Mouse (Mus musculus) cerebellum, adult 11 months (tissue): ENCODE measurements at regions not wholly inside any gene's neighbourhood (a gene's known extent, or its start where the extent isn't known, plus 50 kb on each side); places are given as distances from the start of the nearest gene placed in this dataset.

Experiments
- DNase-seq: peaks from one replicate; pipeline ENCODE4 v3.0.0; 2022

DNA sequence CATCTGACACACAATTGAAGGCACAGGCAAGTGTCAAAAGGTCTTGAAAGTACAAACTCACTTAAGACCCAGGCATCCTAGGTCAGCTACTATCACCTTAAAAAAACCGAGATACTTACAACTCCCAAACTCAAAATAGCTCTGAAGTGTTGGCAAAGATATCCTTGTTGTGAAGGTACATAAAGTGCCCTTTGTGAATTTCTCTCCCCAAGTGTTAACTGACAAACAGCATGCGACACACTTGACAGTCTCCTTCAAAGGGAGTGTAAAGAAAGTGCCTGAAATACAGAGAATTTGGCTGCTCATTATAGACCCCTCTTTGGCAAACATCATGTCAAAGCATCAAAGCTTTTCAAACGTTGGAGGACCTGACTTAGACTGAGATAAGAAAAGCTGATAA lies 2634.2 kb downstream of the 9330182O14Rik start:
- no peak for DNase-seq

DNA sequence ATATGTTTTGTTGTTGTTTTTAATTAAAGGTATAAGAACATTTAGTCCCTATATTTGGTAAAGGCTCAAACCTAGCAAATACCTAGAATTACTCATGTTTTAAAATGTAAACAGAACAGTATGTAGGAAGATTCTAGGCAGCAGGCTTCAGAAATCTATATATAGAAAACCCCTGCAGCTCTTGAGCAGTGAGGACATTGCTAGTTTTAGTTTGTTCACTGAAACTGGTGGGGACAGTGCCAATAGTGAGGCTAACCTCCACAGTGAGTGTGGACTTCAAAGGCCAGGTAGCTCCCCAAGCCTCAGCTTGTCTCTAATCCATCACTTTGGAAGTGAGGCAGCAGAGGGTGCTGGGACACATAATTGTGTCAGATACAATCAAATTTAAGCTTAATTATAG lies 2645.7 kb downstream of the 9330182O14Rik start:
- DNase-seq: no peak

DNA sequence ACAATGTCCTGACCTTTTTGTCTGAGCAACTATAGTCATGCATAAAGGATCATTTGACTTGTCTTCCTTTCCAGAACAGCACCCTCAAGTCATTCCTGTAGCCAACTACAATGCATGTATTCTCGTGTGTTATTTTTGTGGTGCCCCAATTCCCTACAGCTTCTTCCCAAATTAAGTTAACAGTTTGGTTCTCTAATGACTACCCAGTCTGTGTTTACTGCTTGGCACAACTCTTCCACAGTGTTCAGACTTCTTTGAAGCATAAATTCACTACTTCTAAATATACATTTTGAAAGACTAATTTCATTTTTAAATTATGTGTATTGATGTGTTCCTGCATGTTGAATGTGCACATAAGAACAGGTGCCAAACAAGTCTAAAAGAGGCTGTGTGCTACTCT lies 2667.1 kb downstream of the 9330182O14Rik start:
- DNase-seq: no peak

DNA sequence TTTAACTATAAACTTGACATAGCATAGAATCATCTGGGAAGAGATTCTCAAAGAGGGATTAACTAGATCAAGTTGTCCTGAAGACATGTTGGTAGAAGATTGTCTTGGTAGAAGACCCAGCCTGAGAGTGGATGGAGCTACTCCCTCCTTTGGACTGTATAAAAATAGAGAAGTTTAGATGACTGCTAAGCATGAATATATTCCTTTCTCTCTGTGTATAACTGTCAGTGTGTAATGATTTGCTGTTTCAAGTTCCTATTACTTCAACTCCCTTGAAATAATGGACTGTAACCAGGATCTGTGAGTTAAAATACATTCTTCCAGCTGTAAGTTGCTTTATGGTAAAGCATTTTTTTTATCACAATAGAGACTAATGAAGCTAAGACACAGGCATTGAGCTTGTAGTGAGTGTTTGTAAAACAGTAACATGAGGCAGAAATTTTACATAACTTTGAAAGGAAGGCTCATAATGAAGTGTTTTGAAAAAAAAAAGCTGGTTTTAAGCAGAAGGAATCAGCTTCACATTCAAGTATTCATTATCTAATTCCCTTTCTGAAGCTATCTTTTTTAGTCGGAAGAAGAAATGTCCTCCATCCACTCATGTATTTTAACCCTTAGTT lies 2676.8 kb downstream of the 9330182O14Rik start:
- no peak for DNase-seq

DNA sequence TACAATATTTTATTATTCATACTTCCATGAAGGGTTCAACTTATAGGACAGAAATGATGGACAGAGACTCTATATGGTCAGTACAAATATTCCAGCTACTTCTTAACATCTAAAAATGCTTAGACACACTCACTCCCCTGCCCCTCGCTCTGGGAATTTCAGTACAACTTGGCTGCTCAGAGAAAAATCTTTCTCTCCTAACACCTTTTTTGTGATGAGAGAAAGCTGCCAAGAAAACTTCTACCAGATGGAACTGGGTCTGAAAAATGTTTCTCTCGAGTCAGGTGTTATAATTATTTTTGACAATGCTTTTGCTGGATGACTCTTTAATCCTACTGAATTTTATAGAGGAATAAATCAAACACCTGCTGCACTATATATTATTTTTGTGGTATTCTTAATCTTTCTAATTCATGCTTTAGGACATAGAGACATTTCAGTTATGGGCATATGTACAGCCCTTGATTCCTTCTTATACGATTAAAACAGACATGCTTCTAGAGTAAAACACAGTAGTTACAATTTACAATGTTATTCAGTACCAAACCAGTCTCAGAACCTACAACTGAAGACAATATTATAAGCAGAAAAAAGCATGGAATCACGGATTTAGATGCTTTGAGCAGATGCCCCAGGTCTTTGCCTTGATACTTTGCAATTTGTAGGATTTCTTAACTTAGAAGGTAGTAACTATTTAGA lies 2681.0 kb downstream of the 9330182O14Rik start:
- no peak for DNase-seq

DNA sequence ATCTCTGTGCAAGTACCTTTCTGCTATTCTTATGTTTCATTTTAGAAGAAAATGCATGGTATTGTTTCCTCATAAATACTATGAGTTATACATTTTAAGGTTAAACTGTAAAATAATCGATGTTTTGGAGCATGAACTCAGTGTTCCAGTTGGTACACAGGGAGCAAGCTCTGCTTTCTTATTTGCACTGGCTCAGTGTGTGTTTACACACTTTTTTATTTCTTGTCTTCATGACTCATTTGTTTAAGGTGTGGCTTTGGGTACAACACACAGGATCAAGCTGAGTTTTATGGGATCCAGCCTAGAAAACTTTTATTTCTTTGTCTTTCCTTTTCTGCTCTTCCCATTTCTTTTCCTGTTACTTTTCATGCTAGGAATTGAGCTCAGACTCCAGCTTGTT lies 2704.7 kb downstream of the 9330182O14Rik start:
- no peak for DNase-seq

DNA sequence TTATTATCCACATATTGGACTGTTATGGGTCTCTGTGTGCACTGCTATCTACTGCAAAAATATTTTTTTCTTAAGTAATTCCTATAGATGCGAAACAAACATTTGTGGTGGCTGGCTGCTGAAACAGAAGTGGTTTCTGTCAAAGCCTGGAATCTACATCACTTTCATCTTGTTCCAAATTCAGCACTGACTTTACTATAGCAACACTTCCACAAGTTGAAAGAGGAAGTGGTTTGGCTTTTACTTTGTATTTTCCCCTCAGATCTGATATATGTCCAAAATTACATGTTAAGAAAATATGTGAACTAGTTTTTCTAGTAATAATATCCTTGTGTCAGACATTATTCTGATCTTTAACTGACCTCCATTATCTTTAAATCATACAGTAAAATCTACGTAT lies 2715.8 kb downstream of the 9330182O14Rik start:
- no peak for DNase-seq

DNA sequence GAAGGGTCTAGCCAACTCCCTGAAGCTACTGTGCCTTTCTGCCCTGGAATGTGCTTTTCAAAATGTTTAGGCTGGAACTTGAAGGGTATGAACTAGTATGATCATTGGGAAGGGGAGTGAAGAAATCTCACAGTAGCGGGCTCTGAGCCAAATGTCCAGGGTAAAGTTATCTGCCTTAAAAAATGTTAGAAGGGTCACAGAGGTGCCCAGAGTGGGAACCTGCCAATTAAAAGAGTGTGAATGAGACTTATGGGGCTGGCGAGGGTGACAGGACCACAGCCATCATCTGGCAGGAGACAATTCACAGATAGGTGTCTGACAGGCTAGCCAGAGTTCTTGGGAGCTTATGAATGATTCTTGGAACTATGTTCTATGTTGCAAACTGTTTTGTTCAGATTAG lies 2738.3 kb downstream of the 9330182O14Rik start:
- no peak for DNase-seq

DNA sequence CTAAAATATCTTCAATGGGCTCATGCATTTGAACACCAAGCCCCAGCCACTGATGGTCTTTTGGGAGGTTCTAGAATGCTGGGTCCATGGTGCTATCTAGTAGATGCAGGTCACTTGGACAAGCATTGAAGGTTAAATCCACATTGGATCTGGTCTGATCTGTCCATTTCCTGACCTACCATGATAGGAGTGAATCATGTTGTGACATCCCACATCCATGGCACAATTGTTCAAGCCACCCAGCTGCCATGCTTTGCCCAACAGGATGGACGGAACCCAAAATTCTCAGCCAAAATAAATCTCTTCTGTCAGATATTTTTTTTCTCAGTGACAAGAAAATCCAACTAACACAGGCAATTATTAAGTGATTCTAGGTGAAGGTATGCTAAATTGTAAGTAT lies 2760.4 kb downstream of the 9330182O14Rik start:
- DNase-seq: no peak

DNA sequence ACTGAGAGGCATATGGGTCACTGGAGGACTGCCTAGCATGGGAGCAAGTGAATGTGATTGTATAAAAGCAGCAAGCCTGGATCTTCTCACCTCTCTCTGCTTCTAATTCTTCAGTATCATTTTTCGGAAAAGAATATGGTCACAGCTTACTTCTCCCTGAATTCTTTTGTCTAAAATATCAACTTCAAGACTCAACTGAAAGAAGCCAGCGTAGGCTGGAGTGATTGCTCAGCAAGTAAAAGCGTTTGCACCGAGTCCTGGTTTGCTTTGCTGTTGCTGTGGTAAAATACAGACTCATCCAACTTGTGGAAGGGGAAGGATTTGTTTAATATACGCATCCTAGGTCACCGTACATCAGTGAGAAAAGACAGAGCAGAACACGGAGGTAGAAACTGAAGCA lies 2765.9 kb downstream of the 9330182O14Rik start:
- DNase-seq: no peak

DNA sequence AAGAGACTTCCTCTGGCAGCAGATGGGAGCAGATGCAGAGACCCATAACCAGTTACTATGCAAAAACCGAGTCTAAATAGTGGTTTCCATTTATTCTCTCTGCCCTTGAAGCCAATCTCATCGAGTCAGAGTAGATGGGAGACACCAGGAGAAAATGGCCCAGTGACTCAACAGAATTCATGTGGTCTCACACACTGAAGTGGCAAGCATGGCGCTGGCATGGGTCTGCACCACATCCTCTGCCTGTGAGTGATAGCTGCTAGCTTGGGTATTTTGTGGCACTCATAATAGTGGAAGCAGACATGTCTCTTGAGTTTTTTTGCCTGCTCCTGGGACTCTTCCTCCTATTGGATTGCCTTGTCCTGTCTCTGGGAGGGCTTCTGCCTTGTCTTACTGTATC lies 2767.6 kb downstream of the 9330182O14Rik start:
- no peak for DNase-seq

DNA sequence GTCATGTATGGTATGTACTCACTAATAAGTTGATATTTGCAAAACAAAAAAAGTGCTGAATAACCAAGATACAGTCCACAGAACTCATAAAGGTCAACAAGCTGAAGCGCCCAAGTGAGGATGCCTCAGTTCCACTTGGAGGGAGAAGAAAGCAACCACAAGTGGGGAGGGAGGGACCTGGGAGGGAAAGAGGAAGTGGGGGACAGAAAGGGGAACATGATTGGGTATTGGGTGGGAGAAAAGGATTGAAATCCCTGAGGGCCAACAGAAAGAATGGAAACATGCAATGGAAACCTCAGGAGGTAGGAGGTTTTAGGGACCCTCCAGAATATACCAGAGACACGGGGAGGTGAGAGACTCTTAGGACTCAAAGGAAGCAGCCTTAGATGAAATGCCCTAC lies 2777.2 kb downstream of the 9330182O14Rik start:
- no peak for DNase-seq

DNA sequence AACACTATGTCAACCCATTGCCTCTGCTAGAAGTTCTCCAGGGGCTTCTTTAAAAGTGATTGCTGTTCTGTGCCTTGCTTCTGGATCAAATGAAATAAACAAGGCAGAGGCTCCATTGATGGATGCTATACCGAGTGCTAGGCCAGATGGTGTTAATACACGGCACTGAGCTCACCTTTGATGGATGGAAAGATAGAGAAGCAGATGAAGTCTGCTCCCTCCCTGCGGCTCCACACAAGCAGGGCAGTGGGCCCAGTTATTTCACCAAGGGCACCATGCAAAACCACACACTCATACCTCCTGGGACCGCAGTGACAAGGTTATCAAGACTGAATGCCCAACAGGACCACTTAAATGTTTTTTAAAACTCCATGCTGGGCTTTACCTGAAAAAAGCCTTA lies 2778.7 kb downstream of the 9330182O14Rik start:
- no peak for DNase-seq

DNA sequence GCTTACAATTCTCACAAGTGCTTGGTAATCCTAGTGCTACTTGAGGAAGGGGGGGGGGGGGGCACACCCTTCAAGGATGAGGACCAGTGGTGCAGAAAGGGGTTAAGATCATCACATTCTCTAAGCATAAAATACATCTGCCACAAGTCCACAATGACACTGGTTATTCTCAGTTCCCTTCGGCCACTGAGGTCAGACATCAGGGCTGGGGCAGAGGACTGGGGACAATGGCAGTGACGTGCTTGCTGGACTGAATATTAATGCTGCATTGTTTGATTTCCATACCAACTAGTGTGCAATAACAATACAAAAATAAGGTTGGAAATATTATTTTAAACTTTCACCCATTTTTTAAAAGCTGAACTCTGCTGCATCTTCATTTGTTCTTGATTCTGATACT lies 2779.1 kb downstream of the 9330182O14Rik start:
- no peak for DNase-seq

DNA sequence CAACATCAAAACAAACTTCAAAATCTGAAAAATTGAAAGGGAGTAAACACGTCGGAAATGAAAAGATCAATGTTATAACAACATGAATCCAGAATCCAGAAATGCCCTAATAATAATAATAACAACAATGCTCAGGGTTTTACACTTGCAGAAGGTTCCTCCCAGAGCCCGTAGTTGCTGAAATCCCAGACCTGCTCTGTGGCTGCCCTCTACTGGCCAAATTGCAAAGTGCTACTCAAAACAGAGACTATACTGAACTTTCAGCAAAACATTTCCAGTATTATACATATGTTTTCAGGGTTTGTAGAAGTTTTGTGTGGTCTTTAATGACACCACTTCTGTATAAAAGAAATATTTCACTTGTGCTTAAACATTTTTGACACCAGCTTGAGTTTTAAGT lies 2779.9 kb downstream of the 9330182O14Rik start:
- DNase-seq: peak; percentile 32

DNA sequence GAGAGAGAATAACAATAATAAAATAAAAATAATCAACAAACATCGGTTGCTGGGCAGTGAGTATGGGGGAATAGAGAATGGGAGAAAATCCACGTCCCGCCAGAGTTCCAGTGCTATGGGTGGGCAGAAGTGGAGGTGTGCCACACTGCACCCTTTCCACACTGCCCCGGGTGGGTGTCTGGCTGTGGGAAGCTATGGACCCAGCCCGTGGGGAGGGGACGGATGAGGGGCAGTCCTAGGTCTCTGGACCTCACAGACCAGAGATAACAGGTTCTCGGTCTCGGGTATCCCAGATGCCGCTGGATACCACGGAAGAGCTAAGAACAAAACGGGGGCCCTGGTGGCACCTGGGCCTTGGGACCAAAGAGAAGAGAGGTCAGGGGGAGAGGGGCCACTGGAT lies 2781.0 kb downstream of the 9330182O14Rik start:
- DNase-seq: no peak

DNA sequence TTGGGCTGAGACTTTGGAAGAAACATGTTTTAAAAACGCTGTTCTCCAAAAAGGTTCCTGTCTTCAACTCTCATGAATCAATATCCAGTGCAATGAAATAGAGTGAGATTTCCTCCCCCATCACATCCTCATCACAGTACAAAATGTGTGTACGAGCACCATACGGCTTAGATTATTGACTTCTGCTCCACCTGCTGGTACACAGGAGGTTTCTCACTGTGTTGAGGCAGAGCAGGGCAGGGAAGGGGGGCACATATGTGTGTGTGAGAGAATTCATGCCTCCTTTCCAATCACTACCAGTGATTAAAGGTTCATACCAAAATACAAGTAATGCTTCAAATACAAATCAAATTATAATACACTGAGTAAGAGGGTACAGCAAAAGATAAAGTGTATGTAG lies 2787.5 kb downstream of the 9330182O14Rik start:
- no peak for DNase-seq

DNA sequence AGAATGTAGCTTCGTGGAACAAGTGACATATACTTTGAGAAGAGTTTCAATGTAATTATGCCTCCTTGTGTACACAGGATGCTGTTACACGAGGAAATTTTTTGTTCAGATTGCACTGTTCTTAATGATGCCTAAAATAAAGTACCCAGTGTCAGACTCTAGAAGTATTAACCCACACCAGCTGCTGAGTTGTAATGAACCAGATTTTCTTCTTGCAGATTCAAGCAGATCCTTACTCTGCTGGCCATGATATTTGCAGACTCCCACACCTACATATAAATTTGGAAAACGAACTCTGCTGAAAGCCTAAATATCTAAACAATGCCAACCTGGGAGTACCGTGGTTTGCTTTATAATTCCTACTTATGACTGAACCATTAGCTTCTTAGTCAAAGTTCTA lies 2794.2 kb downstream of the 9330182O14Rik start:
- DNase-seq: no peak

DNA sequence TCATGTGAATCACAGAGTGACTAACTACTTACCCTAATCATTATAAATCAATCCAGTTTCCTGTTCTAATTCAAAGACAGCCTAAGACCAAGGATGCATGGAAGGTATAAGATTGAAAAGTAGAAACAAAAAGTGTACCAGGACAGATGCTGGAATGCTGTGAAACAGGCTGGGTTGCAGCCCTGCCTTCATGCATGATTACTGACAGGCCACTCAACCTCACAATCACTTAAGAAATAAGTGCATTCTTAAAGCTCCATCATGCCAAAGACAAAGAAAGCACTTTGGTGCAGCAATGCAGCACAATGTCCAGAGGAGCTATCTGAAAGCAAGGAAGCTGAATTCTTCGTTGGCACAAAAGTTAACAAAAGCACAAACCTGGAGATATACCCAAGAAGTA lies 2810.4 kb downstream of the 9330182O14Rik start:
- DNase-seq: no peak

DNA sequence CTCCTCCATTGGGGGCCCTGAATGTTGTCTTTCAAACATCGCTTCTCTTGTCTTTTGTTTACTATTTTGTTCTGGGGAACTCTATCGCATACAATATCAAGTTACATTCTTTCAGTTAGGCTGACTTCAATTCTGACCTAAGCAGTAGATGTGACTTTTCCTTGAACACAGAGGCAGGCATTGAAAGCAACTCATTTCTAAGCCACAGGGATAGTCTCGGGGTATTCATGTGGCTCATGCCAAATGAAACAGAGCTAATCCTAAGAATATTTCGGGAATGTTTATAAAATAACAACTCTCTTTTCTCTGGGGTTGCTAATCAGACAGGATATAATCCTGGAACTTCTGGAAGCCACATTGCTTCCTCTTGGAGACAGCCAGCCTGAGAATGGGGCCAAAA lies 2821.0 kb downstream of the 9330182O14Rik start:
- DNase-seq: no peak

DNA sequence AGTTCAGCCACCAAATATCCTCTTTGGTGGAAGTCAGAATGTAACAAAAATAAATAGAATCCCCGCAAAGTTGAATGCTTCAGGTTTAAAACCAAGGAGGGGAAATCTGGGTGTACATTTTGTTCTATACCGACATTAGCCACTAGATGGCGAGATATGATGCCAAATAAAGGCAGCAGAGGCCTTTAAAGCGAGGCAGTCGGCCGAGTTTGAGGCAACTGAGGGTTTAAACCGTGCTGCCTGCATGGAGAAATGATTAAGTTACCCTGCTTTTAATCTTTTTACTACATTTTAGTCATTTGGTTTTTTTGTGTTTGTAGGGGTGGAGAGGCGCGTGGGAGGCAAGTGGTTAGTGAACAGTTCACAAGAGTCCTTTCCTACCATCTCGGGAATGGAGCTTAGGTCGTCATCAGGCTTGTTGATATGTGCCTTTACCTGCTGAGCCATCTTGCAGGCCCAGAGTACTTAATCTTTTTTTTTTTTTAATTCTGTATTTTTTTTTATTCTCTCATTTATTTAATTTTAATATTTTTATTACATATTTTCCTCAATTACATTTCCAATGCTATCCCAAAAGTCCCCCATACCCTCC lies 2828.7 kb downstream of the 9330182O14Rik start:
- DNase-seq: peak; percentile 32

DNA sequence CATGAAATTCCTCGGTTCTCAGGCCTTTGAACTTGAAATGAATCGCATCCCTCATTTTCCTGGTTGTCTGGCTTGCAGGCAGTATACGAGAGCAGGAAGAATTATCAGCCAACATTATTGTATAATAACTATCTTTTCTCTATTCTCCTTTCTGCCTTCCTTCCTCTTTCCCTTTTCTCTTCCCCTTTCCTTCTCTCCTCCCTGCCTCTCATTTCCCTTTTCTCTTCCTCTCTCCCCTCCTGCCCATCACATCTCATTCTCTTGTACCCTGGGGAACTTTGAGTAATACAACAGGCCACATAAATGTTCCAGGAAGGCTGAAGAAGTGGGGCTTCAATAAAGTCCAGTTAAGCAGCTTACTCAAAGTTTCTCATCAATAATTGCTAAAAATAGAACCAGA lies 2831.1 kb downstream of the 9330182O14Rik start:
- no peak for DNase-seq
